Mouse (Mus musculus): ENCODE data around the gene Man2b2. TPM values are rescaled to one million over a fixed set of nuclear protein-coding genes. Genes with fewer than 3 reads are reported as not detected.

Man2b2 gene
- total RNA-seq (2021), result 1 to 10 TPM; 4.7 to 6.2 TPM
- long read RNA-seq, experiment 1, transcript Man2b2-201 (19 exons, 3,330 nt), result major isoform, 8 of 9 reads
- long read RNA-seq, experiment 1, partial matches to known transcripts, result 1 of 9 reads
- long read RNA-seq, experiment 1, other reads (novel, unspliced or antisense), result 0 of 9 reads
- long read RNA-seq, experiment 2, partial matches to known transcripts, result 0 of 2 reads
- long read RNA-seq, experiment 2, other reads (novel, unspliced or antisense), result 1 of 2 reads

GRCm38 (mm10) chr5:36829913-36830879 is at the start of gene Man2b2:
Man2b2 (minus strand) TSS chr5:36830653.
- intact Hi-C loops (cut with DNase I), result loop anchor here (10.0 kb wide), 2 partner anchors 125 to 165 kb away; no protein-coding TSS in a partner anchor
- Histone ChIP-seq H3K27ac (peak within 1 kb of the TSS; percentile 85), H3K4me3 (peak within 1 kb of the TSS; percentile 95)
- DNase-seq, result peak; percentile 93
- no peak; the same call in 1 of the 2 replicates for TF ChIP-seq CTCF (IDR thresholded peaks at IDR 0.05)

- intact Hi-C loops (cut with DNase I), result no loop called here
- no peak for TF ChIP-seq CTCF (IDR thresholded peaks at IDR 0.05)
- DNase-seq, result no peak
Observed at GRCm38 (mm10) chr5:36878801-36879200, 48.3 kb upstream of the Man2b2 start.

GRCm38 (mm10) chr5:36877641-36878040 is 47.2 kb upstream of the Man2b2 start:
- no peak overlapping the region for H3K4me3 ChIP-seq
- H3K27ac ChIP-seq, result no peak overlapping the region
- intact Hi-C loops (cut with DNase I), result no loop called here
- TF ChIP-seq CTCF (IDR thresholded peaks at IDR 0.05), result no peak
- DNase-seq, result no peak

More at GRCm38 (mm10) chr5:36878801-36879200, 48.3 kb upstream of the Man2b2 start:
- no peak overlapping the region for H3K27ac ChIP-seq
- no peak overlapping the region for H3K4me3 ChIP-seq

GRCm38 (mm10) chr5:36876777-36877396 is 46.4 kb upstream of the Man2b2 start:
- no peak overlapping the region for H3K27ac ChIP-seq
- intact Hi-C loops (cut with DNase I), result no loop called here
- H3K4me3 ChIP-seq, result no peak overlapping the region
- no peak for DNase-seq
- TF ChIP-seq CTCF (IDR thresholded peaks at IDR 0.05), result no peak

GRCm38 (mm10) chr5:36875956-36876355 is 45.5 kb upstream of the Man2b2 start:
- intact Hi-C loops (cut with DNase I), result no loop called here
- Histone ChIP-seq H3K27ac (no peak overlapping the region), H3K4me3 (no peak overlapping the region)
- DNase-seq, result no peak
- no peak for TF ChIP-seq CTCF (IDR thresholded peaks at IDR 0.05)

- no peak for TF ChIP-seq CTCF (IDR thresholded peaks at IDR 0.05)
- DNase-seq, result no peak
- Histone ChIP-seq H3K4me3 (no peak overlapping the region), H3K27ac (no peak overlapping the region)
- intact Hi-C loops (cut with DNase I), result no loop called here
Observed at GRCm38 (mm10) chr5:36870916-36871315, 40.5 kb upstream of the Man2b2 start.

GRCm38 (mm10) chr5:36869578-36870236 is 39.3 kb upstream of the Man2b2 start:
- H3K4me3 ChIP-seq, result peak overlapping the region; percentile 34
- DNase-seq, result no peak
- no peak for TF ChIP-seq CTCF (IDR thresholded peaks at IDR 0.05)
- no peak overlapping the region for H3K27ac ChIP-seq
- intact Hi-C loops (cut with DNase I), result no loop called here

GRCm38 (mm10) chr5:36869186-36869577 is 38.7 kb upstream of the Man2b2 start:
- Histone ChIP-seq H3K4me3 (peak overlapping the region; percentile 43), H3K27ac (no peak overlapping the region)
- no peak for TF ChIP-seq CTCF (IDR thresholded peaks at IDR 0.05)
- intact Hi-C loops (cut with DNase I), result no loop called here
- no peak for DNase-seq

GRCm38 (mm10) chr5:36868266-36869090 is 38.0 kb upstream of the Man2b2 start, which contains the start of gene Ppp2r2c:
Ppp2r2c (plus strand) TSS chr5:36868513.
- Histone ChIP-seq H3K4me3 (peak within 1 kb of the TSS; percentile 43), H3K27ac (no peak within 1 kb of the TSS)
- no peak for DNase-seq
- TF ChIP-seq CTCF (IDR thresholded peaks at IDR 0.05), result no peak
- intact Hi-C loops (cut with DNase I), result no loop called here

GRCm38 (mm10) chr5:36867561-36867960 is 37.1 kb upstream of the Man2b2 start:
- TF ChIP-seq CTCF (IDR thresholded peaks at IDR 0.05), result no peak
- intact Hi-C loops (cut with DNase I), result no loop called here
- Histone ChIP-seq H3K27ac (no peak overlapping the region), H3K4me3 (no peak overlapping the region)
- no peak for DNase-seq

- Histone ChIP-seq H3K27ac (no peak overlapping the region), H3K4me3 (no peak overlapping the region)
- no peak for TF ChIP-seq CTCF (IDR thresholded peaks at IDR 0.05)
- intact Hi-C loops (cut with DNase I), result no loop called here
- DNase-seq, result no peak
Observed at GRCm38 (mm10) chr5:36866701-36867250, 36.3 kb upstream of the Man2b2 start.

Data from gastrocnemius, adult 2 months (tissue).